Mouse (Mus musculus) small intestine, adult 2 months (tissue): ENCODE measurements around the gene Adam33.

Source experiments
- CTCF ChIP-seq: fragments of 200-500 bp; IDR thresholded peaks from 2 replicates; pipeline ENCODE4 v1.5.1; 2012; ENCODE audit warnings: low read depth, mild to moderate bottlenecking, control low read depth, inconsistent platforms, low read length, moderate library complexity, mixed read lengths; ENCODE audit not compliant: insufficient replicate concordance, insufficient read length; ENCODE audit errors: extremely low read depth
- POLR2A ChIP-seq: fragments of 200-500 bp; IDR thresholded peaks from 2 replicates; pipeline ENCODE4 v1.6.1; 2012; ENCODE audit warnings: low read depth, mild to moderate bottlenecking, control low read depth, inconsistent platforms, low read length, moderate library complexity

DNA sequence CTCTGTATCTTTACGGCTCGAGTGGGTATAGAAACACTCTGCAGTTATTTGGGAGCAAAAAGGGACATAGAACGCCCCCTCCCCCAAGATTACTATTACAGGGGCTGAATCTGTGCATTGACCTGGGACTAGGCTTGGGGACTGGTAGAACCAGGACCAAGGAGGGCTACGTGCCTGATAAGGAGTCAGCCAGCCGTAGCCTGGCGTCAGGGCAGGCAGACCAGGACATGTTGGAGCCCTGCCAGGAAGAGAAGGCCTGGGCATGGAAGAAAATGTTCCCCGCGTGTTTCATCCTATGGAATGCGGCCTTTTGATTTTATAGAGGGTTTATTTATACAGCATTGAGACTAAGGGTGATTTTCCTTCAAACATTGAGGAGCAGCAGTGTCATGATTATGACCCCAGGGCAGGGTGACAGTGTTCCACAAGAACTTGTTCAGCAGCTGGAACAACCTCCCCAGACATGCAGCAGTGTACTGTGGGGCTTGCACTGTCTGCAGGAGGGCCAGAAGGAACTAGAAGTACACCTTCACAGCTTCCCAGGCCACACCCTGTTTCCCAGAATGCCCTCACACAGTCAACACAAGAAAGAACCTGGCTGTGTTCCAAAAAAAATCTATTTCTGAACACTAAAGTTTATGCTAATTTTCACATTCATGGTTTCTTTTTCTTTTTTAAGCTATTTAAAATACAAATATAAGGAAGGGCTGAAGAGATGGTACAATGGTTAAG is 18.5 kb downstream of the Adam33 start:
- TF ChIP-seq CTCF, result no peak
- TF ChIP-seq POLR2A, result no peak
